Comparison of ENCODE assay signal across 22 mouse cellular contexts in the genomic region with DNA sequence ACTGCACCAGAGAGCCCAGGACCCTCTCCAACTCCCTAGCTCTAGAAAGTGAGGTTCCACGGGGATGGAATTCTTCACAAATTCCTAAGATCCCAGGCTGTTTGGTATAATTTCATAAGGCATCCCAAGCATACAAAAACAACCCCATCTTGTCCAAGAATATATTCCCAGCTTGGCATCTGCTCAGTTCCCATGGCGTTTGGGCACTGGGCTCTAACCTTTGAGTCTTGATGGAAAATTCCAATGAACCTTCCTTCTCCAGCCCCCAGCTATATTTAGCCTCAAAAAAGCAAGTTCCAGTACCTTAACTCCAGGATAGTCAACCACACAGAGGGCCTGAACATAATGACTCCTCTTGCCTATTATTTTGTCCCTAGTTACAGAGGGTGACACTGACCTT. TPM values are rescaled to one million over a fixed set of nuclear protein-coding genes. Genes with fewer than 3 reads are reported as not detected.
DNase-seq lines count a peak whose midpoint lies in the region; ATAC-seq lines count a peak whose summit lies in the region.
"Had no signal": no experiment of that assay in that cellular context is flagged by ENCODE, and none has a peak within 500 bp of the region (broad histone marks: within the 10 kb centered on the region; RNA-seq: fewer than 3 reads in every experiment).

No protein-coding gene starts in this region.

- peak; percentile 52 for DNase-seq in cerebellum, adult 9-10 months
- DNase-seq in heart, adult 11 months: peak; percentile 83
- DNase-seq in heart, postnatal 4 days: no peak
- peak; percentile 12 for DNase-seq in adipocyte (ENCODE audit: low spot score)
- peak; percentile 40 for DNase-seq in brain, adult 2 months (ENCODE audit: low read depth, low spot score)
- DNase-seq: adrenal gland, adult 8-10 months; adrenal gland, postnatal 25 days; cerebellum, adult 11 months; forebrain, postnatal 0 days; gastrocnemius, adult 2 months; gastrocnemius, postnatal 25 days; heart, postnatal 10 days; heart, postnatal 36 days; kidney, adult 18-20 months; kidney, adult 9 months had no signal

- no peak for ATAC-seq in cerebellum, adult (ENCODE audit: insufficient number of reproducible peaks, low FRiP score, low TSS enrichment)
- ATAC-seq: CD4-positive, CD25-positive, alpha-beta regulatory T cell, adult 4 months; forebrain, embryonic 14.5 days; forebrain, postnatal 0 days; hindbrain, postnatal 0 days; inflammation-experienced regulatory T-cells, adult 6 months; intestine, embryonic 16.5 days had no signal

RNA-seq across cellular contexts. Expression of a gene that starts 43.9 kb away (rescaled TPM):
- 100 to 1,000 TPM; 121 to 125 TPM for total RNA-seq in heart, postnatal 4 days (2021)
- total RNA-seq: MEL had no signal
